Mouse (Mus musculus): ENCODE measurements around the gene Kif26a.

DNA sequence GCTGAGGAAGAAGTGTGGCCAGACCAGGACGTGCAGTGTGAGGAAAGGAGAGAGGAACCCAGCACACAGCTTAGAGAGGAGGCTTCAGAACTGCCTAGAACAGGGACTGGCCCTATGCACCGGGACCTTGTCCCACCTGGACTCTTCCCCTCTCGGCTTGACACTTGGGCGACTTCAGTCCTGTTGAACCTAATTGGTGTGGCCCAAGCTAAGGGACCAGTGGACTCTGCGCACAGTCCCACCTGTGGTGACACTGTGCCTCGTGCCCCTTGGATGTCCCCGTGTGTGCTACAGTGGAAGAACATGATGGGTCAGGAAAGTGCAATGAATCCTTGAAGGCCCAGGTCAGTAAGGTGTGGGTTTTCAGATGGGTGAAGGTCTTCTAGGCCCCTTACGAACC, 38.3 kb upstream of the Kif26a start:
- no peak for TF ChIP-seq POLR2A (IDR thresholded peaks at IDR 0.05; ENCODE audit: borderline replicate concordance, control insufficient read depth, low read depth, low read length)
- TF ChIP-seq CTCF (IDR thresholded peaks at IDR 0.05; ENCODE audit: control insufficient read depth, insufficient read depth, low read length), result no peak

Data from bone marrow, adult 2 months (tissue).